Mouse (Mus musculus) stomach, postnatal 0 days (tissue): ENCODE data around the gene Minos1.

ENCODE experiments used
- CTCF ChIP-seq: IDR thresholded peaks from 2 replicates; pipeline ENCODE4 v1.5.1; 2016; ENCODE audit warnings: antibody characterized with exemption, low read depth, mild to moderate bottlenecking, moderate library complexity
- EP300 ChIP-seq: optimal IDR thresholded peaks from 2 replicates; pipeline ENCODE3; 2016; ENCODE audit warnings: antibody characterized with exemption

- no peak for TF ChIP-seq CTCF
- TF ChIP-seq EP300 = no peak
These were observed 47.9 kb downstream of the Minos1 start for GRCm38 (mm10) chr4:139082790-139083564.
